Mouse (Mus musculus): ENCODE results near the gene Mrps18b. TPM values are rescaled to one million over a fixed set of nuclear protein-coding genes. Genes with fewer than 3 reads are reported as not detected.

Mrps18b gene
- total RNA-seq, 2 experiments from 2014 or later, result 36.3 to 43.0 TPM

DNA sequence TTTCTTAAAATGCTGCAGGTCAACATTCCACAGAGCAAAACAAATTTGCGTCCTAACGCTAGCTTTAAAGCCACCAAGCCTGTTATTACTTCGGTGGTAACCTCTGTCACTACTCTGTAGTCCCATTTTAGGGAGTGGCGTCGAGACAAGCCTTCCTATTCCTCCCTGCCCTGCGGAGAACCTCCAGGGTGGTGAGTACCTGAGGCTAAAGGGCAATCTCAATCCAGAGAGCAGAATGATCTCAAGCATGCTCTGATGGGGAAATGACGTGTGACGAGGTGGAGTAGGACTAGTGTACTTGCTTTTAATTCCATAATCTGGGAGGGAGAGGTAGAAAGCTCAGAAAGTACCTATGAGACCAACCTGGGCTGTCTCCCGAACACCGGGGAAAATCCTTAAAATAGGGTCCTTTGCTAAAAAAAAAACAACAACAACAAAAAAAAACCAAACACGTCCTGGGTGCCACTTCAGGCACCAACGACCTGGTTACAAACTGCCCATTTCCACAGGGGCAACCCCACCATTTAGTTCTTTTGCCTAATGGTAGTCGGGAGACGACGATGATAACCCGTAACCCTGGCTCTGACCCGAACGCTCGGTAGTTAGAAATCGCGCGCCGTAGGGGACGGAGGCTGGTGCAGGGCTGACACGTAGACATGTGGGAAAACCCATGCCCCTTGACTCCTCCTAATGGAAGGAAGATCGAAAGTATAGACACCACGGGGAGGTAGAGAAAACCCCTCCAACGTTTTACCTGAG lies 472 bp downstream of the Mrps18b start:
- DNase-seq (ENCODE audit: low spot score in 2 of 2), result no peak
- TF ChIP-seq CTCF (conservative IDR thresholded peaks at IDR 0.05), result no peak
- Histone ChIP-seq H3K27ac (peak overlapping the region; percentile 100), H3K4me3 (peak overlapping the region; percentile 93)

DNA sequence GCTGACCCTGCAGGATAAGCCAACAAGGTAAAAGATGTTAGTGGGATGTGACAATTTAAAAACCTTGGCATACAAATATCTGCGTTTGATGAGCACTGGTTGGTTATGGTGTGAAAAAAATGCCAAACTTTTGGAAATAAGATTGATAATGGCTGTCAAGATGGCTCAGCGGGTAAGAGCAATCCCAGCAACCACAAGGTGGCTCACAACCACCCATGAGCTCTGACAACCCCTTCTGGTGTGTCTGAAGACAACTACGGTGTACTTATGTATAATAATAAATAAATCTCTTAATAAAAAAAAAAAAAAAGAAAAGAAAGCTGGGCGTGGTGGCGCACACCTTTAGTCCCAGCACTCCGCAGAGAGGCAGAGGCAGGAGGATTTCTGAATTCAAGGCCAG lies 1.2 kb downstream of the Mrps18b start:
- DNase-seq (ENCODE audit: low spot score in 2 of 2), result no peak
- peak; percentile 46 for TF ChIP-seq CTCF (conservative IDR thresholded peaks at IDR 0.05)
- H3K4me3 ChIP-seq, result peak overlapping the region; percentile 93
- no peak overlapping the region for H3K27ac ChIP-seq

DNA sequence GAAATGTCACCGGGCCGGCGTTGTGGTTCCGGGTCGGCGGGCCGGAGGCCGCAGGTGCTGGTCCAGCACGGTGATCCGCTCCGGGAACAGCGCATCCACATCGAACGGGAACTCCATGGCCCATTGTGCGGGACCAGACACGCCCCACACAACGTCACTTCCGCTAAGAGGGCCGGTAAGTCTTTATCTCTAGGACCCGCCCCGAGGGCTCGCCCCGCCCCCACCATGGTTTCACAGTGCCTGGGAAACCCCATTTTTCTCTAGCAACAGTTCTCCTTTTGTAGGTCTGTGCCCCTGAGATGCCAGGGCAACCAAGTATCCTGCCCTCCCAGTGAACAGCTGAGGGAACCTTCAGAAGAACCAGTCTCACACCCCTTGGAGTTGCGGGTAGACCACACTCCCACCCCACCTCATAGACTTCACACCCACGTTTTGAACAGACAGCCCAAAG lies 6.2 kb downstream of the Mrps18b start, which contains the start of gene Atat1:
TSS of gene Atat1 (minus strand) at position 157 of the 451 bp plus-strand sequence.
- Histone ChIP-seq H3K27ac (peak within 1 kb of the TSS; percentile 91), H3K4me3 (peak within 1 kb of the TSS; percentile 75)
- DNase-seq (ENCODE audit: low spot score in 2 of 2), result peak; percentile 93 to 96
- no peak for TF ChIP-seq CTCF (conservative IDR thresholded peaks at IDR 0.05)

- TF ChIP-seq CTCF (conservative IDR thresholded peaks at IDR 0.05), result no peak
- Histone ChIP-seq H3K27ac (peak overlapping the region; percentile 91), H3K4me3 (peak overlapping the region; percentile 75)
- no peak for DNase-seq (ENCODE audit: low spot score in 2 of 2)
Measured at GRCm38 (mm10) chr17:35909186-35909918, 6.8 kb downstream of the Mrps18b start.

DNA sequence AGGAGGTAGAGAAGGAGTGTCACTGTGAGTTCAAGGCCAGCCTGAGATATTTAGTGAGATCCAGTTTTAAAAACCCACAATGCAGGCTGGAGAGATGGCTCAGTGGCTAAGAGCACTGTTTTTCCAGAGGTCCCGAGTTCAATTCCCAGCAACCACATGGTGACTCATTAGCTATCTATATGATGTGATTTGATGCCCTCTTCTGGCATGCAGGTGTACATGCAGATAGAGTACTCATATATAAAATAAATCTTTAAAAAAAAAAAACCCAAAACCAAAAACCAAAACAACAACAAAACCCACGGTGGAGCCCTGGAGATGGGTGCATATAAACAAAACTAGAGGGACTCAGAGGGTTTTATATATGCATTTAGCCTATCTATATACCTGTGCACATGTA lies 8.6 kb downstream of the Mrps18b start:
- H3K4me3 ChIP-seq, result no peak overlapping the region
- peak; percentile 60 for TF ChIP-seq CTCF (conservative IDR thresholded peaks at IDR 0.05)
- H3K27ac ChIP-seq, result no peak overlapping the region
- no peak for DNase-seq (ENCODE audit: low spot score in 2 of 2)

DNA sequence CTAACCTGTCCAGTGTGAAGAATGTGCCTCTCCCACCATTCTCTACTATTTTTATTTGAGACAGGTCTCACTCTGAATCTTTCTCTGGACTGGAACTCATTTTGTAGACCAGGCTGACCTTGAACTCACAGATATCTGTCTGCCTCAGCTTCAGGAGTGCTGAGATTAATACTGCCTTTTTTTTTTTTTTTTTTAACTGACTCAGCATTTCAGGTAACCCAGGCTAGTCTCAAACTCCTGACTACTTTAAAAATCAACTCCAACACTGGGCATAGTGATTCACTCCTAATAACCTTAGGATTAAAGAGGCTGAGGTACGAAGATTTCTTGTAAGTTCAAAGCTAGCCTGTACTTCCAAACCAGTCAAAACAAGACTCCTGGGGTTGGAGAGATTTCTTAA lies 10.6 kb downstream of the Mrps18b start:
- Histone ChIP-seq H3K4me3 (no peak overlapping the region), H3K27ac (no peak overlapping the region)
- TF ChIP-seq CTCF (conservative IDR thresholded peaks at IDR 0.05), result no peak
- DNase-seq (ENCODE audit: low spot score in 2 of 2), result no peak

GRCm38 (mm10) chr17:35903992-35904355 lies 12.2 kb downstream of the Mrps18b start:
- TF ChIP-seq CTCF (conservative IDR thresholded peaks at IDR 0.05), result no peak
- DNase-seq (ENCODE audit: low spot score in 2 of 2), result no peak
- H3K4me3 ChIP-seq, result no peak overlapping the region
- no peak overlapping the region for H3K27ac ChIP-seq

DNA sequence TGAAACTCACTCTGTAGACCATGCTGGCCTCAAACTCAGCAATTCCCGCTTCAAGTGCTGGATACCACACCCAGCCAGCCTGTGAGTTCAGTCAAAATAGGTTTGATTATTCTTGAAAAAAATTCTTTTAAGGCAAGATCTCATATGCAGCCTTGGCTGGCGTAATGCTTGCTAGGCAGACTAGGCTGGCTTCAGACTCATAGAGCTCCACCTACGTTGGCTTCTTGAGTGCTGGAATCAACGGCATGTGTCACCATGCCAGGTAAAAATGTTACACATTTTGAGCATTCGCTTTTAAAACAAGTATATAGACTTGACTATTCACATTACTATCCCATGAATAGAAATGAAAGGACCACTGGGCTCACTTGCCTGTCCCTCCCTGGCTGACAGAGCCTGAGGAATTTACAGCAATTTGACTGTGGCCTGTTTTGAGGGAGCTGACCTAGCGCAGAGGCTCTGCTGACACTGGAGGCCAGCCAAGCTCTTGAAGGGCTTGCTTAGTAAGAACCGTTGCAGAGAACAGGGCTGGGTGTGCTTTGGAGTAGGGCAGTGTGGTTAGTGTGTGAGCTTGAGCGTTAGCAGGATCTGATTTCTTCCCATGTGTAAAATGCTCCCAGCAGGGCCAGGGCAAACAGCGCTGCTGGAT lies 12.7 kb downstream of the Mrps18b start:
- DNase-seq (ENCODE audit: low spot score in 2 of 2), result no peak
- no peak for TF ChIP-seq CTCF (conservative IDR thresholded peaks at IDR 0.05)
- Histone ChIP-seq H3K4me3 (no peak overlapping the region), H3K27ac (no peak overlapping the region)

DNA sequence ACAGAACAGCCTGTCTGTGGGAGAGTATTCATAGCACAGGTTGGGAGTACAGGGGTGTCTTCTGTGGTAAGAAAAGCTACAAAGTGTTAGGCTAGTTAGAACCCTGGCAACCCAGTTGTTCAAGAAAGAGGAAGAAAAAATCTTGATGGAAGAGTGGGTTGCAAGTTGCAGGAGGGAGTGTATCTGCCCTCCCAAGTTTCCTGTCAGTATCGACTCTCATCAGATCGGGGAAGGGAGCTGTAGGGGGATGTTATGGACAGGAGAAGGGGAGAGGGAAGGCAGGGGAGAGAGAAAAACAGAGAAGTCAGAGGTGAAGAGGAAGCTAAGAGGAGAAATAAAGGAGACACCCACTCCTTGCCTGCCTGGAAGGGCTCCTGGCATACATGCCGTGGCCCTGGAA lies 15.6 kb downstream of the Mrps18b start:
- no peak overlapping the region for H3K27ac ChIP-seq
- DNase-seq (ENCODE audit: low spot score in 2 of 2), result no peak
- H3K4me3 ChIP-seq, result no peak overlapping the region
- TF ChIP-seq CTCF (conservative IDR thresholded peaks at IDR 0.05), result no peak

GRCm38 (mm10) chr17:35897644-35898573 lies 18.3 kb downstream of the Mrps18b start:
- no peak for DNase-seq (ENCODE audit: low spot score in 2 of 2)
- TF ChIP-seq CTCF (conservative IDR thresholded peaks at IDR 0.05), result no peak
- peak overlapping the region; percentile 74 for H3K4me3 ChIP-seq
- H3K27ac ChIP-seq, result peak overlapping the region; percentile 94

- H3K4me3 ChIP-seq, result peak within 1 kb of the TSS; percentile 74
- peak; percentile 91 to 93 for DNase-seq (ENCODE audit: low spot score in 2 of 2)
- H3K27ac ChIP-seq, result peak within 1 kb of the TSS; percentile 94
- no peak for TF ChIP-seq CTCF (conservative IDR thresholded peaks at IDR 0.05)
Measured at GRCm38 (mm10) chr17:35896781-35897643, 19.2 kb downstream of the Mrps18b start, which contains the start of gene 2310061I04Rik. 2310061I04Rik (minus strand) TSS chr17:35897431.
